Mouse (Mus musculus): ENCODE data around the gene Erv3.

DNA sequence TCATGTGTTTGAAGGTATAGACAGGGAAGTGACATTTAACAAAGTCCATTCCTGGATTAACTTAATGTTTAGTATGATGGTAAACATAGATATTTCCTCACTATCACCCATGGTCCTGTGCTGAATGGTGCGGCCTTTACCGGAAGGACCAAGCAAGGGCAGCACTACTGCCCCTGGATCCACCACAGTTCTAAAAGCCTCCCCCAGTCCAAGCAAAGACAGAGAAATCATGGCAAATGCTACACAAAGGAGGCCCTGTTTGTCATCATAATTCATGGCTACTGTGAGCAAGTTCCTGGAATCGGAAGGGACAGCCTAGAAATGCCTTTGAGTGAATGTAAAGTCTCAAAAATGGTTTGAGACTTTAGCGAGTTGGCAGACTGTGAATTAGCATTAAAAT, 36.5 kb upstream of the Erv3 start:
- TF ChIP-seq POLR2A (IDR thresholded peaks at IDR 0.05; ENCODE audit: low read depth, low read length) (no peak), HCFC1 (IDR thresholded peaks at IDR 0.05; ENCODE audit: low read depth, low read length) (no peak)
